Mouse (Mus musculus): ENCODE measurements around the gene Ncan.
"Not testable (repeated sequence)": the region's sequence is repeated elsewhere in the genome, so short reads cannot be mapped to it uniquely, and the experiment has no call there.

Ncan gene

GRCm38 (mm10) chr8:70073682-70074081 is 47.0 kb downstream of the Ncan start:
- no peak for DNase-seq

- peak; percentile 12 for DNase-seq
Observed at GRCm38 (mm10) chr8:70073120-70073519, 47.6 kb downstream of the Ncan start.

- peak; percentile 77 for DNase-seq
Observed at GRCm38 (mm10) chr8:70072441-70073069, 48.1 kb downstream of the Ncan start, which contains the start of gene Tm6sf2. Gene Tm6sf2, plus strand, starts transcription at chr8:70072924.

GRCm38 (mm10) chr8:70071836-70072440 is 48.7 kb downstream of the Ncan start:
- DNase-seq: peak; percentile 54

GRCm38 (mm10) chr8:70057721-70058120 is 63.0 kb downstream of the Ncan start:
- no peak for DNase-seq

GRCm38 (mm10) chr8:70050434-70050833 is 70.2 kb downstream of the Ncan start:
- not testable (repeated sequence) for DNase-seq

- DNase-seq: no peak
Observed at GRCm38 (mm10) chr8:70049662-70050061, 71.0 kb downstream of the Ncan start.

- peak; percentile 56 for DNase-seq
Observed at GRCm38 (mm10) chr8:70043996-70044395, 76.7 kb downstream of the Ncan start.
